Mouse (Mus musculus) skeletal muscle tissue, adult 2 months (tissue): ENCODE measurements around the gene Ints6l.
"Not testable (repeated sequence)": the region's sequence is repeated elsewhere in the genome, so short reads cannot be mapped to it uniquely, and the experiment has no call there.

Experiments used
- DNase-seq: peaks from one replicate; pipeline ENCODE4 v3.0.0-alpha.2; 2012; ENCODE audit warnings: low read depth, low spot score

The Ints6l gene

DNA sequence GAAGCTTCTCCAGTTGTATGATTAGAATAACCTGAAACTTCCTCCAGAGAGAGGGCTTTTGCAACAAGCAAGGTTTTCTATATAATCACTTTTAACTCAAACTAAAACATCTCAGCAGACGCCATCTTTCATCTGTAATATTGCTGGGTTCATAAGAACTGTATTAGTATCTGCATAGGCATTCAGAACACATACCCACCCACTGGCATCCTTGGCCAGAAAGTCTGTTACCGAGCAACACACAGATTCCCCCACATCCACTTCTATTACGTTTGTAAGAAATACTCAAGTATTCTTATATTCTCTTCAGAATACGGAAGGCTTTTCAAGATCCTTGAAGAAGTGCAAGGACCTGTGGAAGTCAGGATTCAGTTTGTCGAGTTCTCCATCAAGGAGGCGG is 69.8 kb downstream of the Ints6l start, which contains the start of gene Gm10477:
Gene Gm10477 (plus strand): TSS at position 301 of the 400 bp plus-strand sequence.
- DNase-seq, result not testable (repeated sequence)

DNA sequence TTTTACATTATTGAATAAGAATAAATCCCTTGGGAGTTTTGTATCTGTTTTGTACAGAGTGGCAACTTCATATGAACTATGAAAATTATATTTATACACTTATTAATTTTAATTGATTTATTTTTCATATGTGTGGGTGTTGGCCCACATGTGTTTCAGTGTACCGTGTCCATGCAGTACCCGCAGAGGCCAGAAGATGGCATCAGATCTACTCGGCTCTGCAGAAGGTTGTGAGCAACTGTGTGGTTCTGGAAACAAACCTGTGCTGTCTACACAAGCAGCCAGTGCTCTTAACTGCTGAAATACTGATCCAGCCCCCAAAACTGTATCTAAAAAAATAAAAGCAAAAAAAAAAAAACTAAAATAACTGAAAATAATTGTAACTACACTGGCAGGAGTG is 76.6 kb downstream of the Ints6l start:
- DNase-seq, result peak; percentile 15

DNA sequence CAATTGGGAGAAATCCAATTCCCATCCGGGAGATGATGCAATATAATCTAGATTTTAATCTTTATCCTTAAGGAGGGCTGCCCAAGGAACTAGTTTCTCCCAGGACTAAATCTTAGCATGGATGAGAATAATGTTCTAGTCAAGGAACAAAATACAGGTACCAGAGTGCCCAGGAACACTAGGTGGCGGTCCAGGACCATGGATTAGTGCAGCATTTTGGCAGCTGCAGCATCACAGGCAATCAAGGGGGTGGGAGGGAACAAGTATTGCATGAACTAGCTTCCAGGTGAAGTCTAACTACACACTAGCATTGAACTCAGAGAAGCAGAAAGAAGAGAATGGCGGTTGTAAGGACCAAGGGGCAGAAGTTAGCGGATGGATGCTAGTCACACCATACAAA is 82.5 kb downstream of the Ints6l start:
- DNase-seq, result no peak

- no peak for DNase-seq
Observed at GRCm38 (mm10) chrX:56549506-56549905, 94.8 kb downstream of the Ints6l start, which contains the start of gene Gm648. Gene Gm648 (minus strand): TSS chrX:56549606.

GRCm38 (mm10) chrX:56553584-56553983 is 98.9 kb downstream of the Ints6l start:
- no peak for DNase-seq
